Mouse (Mus musculus): ENCODE data around the gene Rassf5. TPM values are rescaled to one million over a fixed set of nuclear protein-coding genes. Genes with fewer than 3 reads are reported as not detected.

Gene Rassf5
- polyA plus RNA-seq (2014; fragmentation: Nextera tagmentation; extraction: Ambion mirVana), result 3.1 and 4.0 TPM in 2 replicates

GRCm38 (mm10) chr1:131245089-131245856 is at the start of gene Rassf5:
TSS of gene Rassf5 (minus strand) at chr1:131245258.
- 2% methylated on average over 29 of the region's 60 CpGs for WGBS
- Histone ChIP-seq H3K27me3 (replicated peaks; ENCODE audit: control insufficient read depth, insufficient read depth, low read length) (peaks cover 43% of the 10 kb centered on the region), H3K4me2 (ENCODE audit: low read depth, low read length) (peak within 1 kb of the TSS; percentile 97), H3K9me3 (ENCODE audit: control insufficient read depth, low read length) (no peaks in the 10 kb centered on the region), H3K9ac (ENCODE audit: low read depth, low read length) (peak within 1 kb of the TSS; percentile 70), H3K27ac (replicated peaks; ENCODE audit: low read depth, low read length) (no peak within 1 kb of the TSS), H3K4me3 (ENCODE audit: low read depth, low read length) (peak within 1 kb of the TSS; percentile 64), H3K4me1 (ENCODE audit: control insufficient read depth, insufficient read depth, low read length) (peaks cover 7% of the 10 kb centered on the region; the same call in 1 of the 2 replicates), H3K36me3 (ENCODE audit: control insufficient read depth, insufficient read depth, low read length) (no peaks in the 10 kb centered on the region)
- DNase-seq (ENCODE audit: low spot score), result no peak
- ATAC-seq (ENCODE audit: low read depth), result peak; percentile 34; the same call in 1 of the 2 replicates

GRCm38 (mm10) chr1:131293922-131294250 is 48.8 kb upstream of the Rassf5 start:
- H3K4me2 ChIP-seq (ENCODE audit: low read depth, low read length), result no peak overlapping the region
- no peaks in the 10 kb centered on the region for H3K27me3 ChIP-seq (replicated peaks; ENCODE audit: control insufficient read depth, insufficient read depth, low read length)
- H3K4me1 ChIP-seq (ENCODE audit: control insufficient read depth, insufficient read depth, low read length), result no peaks in the 10 kb centered on the region
- ATAC-seq (ENCODE audit: low read depth) (0 out of 2 replicates have a peak, but pooled peaks have one; percentile 27), DNase-seq (ENCODE audit: low spot score) (no peak)
- WGBS, result 72% methylated on average over 2 of the region's 2 CpGs
- H3K9ac ChIP-seq (ENCODE audit: low read depth, low read length), result no peak overlapping the region
- H3K27ac ChIP-seq (replicated peaks; ENCODE audit: low read depth, low read length), result no peak overlapping the region; the same call in 1 of the 2 replicates
- peaks cover 75% of the 10 kb centered on the region for H3K36me3 ChIP-seq (ENCODE audit: control insufficient read depth, insufficient read depth, low read length)
- no peaks in the 10 kb centered on the region for H3K9me3 ChIP-seq (ENCODE audit: control insufficient read depth, low read length)
- no peak overlapping the region for H3K4me3 ChIP-seq (ENCODE audit: low read depth, low read length)

- no peaks in the 10 kb centered on the region for H3K27me3 ChIP-seq (replicated peaks; ENCODE audit: control insufficient read depth, insufficient read depth, low read length)
- ATAC-seq (ENCODE audit: low read depth), result 0 out of 2 replicates have a peak, but pooled peaks have one; percentile 20
- peak; percentile 47 for DNase-seq (ENCODE audit: low spot score)
- peak overlapping the region; percentile 8; the same call in 1 of the 2 replicates for H3K27ac ChIP-seq (replicated peaks; ENCODE audit: low read depth, low read length)
- H3K9me3 ChIP-seq (ENCODE audit: control insufficient read depth, low read length), result no peaks in the 10 kb centered on the region
- no peak overlapping the region for H3K4me3 ChIP-seq (ENCODE audit: low read depth, low read length)
- no peaks in the 10 kb centered on the region for H3K4me1 ChIP-seq (ENCODE audit: control insufficient read depth, insufficient read depth, low read length)
- peaks cover 77% of the 10 kb centered on the region for H3K36me3 ChIP-seq (ENCODE audit: control insufficient read depth, insufficient read depth, low read length)
- no peak overlapping the region for H3K9ac ChIP-seq (ENCODE audit: low read depth, low read length)
- H3K4me2 ChIP-seq (ENCODE audit: low read depth, low read length), result no peak overlapping the region
- WGBS, result 73% methylated on average over 4 of the region's 4 CpGs
These were observed 48.3 kb upstream of the Rassf5 start for GRCm38 (mm10) chr1:131293221-131293921.

- no peaks in the 10 kb centered on the region for H3K9me3 ChIP-seq (ENCODE audit: control insufficient read depth, low read length)
- no peak overlapping the region for H3K4me3 ChIP-seq (ENCODE audit: low read depth, low read length)
- no peak overlapping the region for H3K27ac ChIP-seq (replicated peaks; ENCODE audit: low read depth, low read length)
- H3K27me3 ChIP-seq (replicated peaks; ENCODE audit: control insufficient read depth, insufficient read depth, low read length), result no peaks in the 10 kb centered on the region
- no peak overlapping the region for H3K4me2 ChIP-seq (ENCODE audit: low read depth, low read length)
- ATAC-seq (ENCODE audit: low read depth) (no peak), DNase-seq (ENCODE audit: low spot score) (peak; percentile 63)
- no peaks in the 10 kb centered on the region for H3K4me1 ChIP-seq (ENCODE audit: control insufficient read depth, insufficient read depth, low read length)
- H3K9ac ChIP-seq (ENCODE audit: low read depth, low read length), result no peak overlapping the region
- WGBS, result 54% methylated on average over 2 of the region's 2 CpGs
- H3K36me3 ChIP-seq (ENCODE audit: control insufficient read depth, insufficient read depth, low read length), result peaks cover 67% of the 10 kb centered on the region
These were observed 45.6 kb upstream of the Rassf5 start for GRCm38 (mm10) chr1:131290648-131291047.

GRCm38 (mm10) chr1:131288938-131289337 is 43.9 kb upstream of the Rassf5 start:
- Histone ChIP-seq H3K4me2 (ENCODE audit: low read depth, low read length) (no peak overlapping the region), H3K27me3 (replicated peaks; ENCODE audit: control insufficient read depth, insufficient read depth, low read length) (no peaks in the 10 kb centered on the region), H3K4me1 (ENCODE audit: control insufficient read depth, insufficient read depth, low read length) (no peaks in the 10 kb centered on the region), H3K36me3 (ENCODE audit: control insufficient read depth, insufficient read depth, low read length) (peaks cover 54% of the 10 kb centered on the region), H3K4me3 (ENCODE audit: low read depth, low read length) (no peak overlapping the region), H3K9ac (ENCODE audit: low read depth, low read length) (no peak overlapping the region), H3K27ac (replicated peaks; ENCODE audit: low read depth, low read length) (no peak overlapping the region), H3K9me3 (ENCODE audit: control insufficient read depth, low read length) (no peaks in the 10 kb centered on the region)
- ATAC-seq (ENCODE audit: low read depth) (no peak), DNase-seq (ENCODE audit: low spot score) (no peak)
- WGBS, result 86% methylated on average over 6 of the region's 6 CpGs

GRCm38 (mm10) chr1:131287267-131287666 is 42.2 kb upstream of the Rassf5 start:
- DNase-seq (ENCODE audit: low spot score) (no peak), ATAC-seq (ENCODE audit: low read depth) (no peak)
- H3K4me3 ChIP-seq (ENCODE audit: low read depth, low read length), result no peak overlapping the region
- no peak overlapping the region for H3K9ac ChIP-seq (ENCODE audit: low read depth, low read length)
- H3K9me3 ChIP-seq (ENCODE audit: control insufficient read depth, low read length), result no peaks in the 10 kb centered on the region
- no peaks in the 10 kb centered on the region for H3K27me3 ChIP-seq (replicated peaks; ENCODE audit: control insufficient read depth, insufficient read depth, low read length)
- peaks cover 1% of the 10 kb centered on the region; the same call in 1 of the 2 replicates for H3K4me1 ChIP-seq (ENCODE audit: control insufficient read depth, insufficient read depth, low read length)
- no peak overlapping the region for H3K4me2 ChIP-seq (ENCODE audit: low read depth, low read length)
- 74% methylated on average over 2 of the region's 2 CpGs for WGBS
- no peak overlapping the region for H3K27ac ChIP-seq (replicated peaks; ENCODE audit: low read depth, low read length)
- H3K36me3 ChIP-seq (ENCODE audit: control insufficient read depth, insufficient read depth, low read length), result peaks cover 47% of the 10 kb centered on the region

GRCm38 (mm10) chr1:131286803-131287202 is 41.7 kb upstream of the Rassf5 start:
- DNase-seq (ENCODE audit: low spot score) (no peak), ATAC-seq (ENCODE audit: low read depth) (no peak)
- H3K4me1 ChIP-seq (ENCODE audit: control insufficient read depth, insufficient read depth, low read length), result peaks cover 5% of the 10 kb centered on the region; the same call in 1 of the 2 replicates
- no peak overlapping the region for H3K4me2 ChIP-seq (ENCODE audit: low read depth, low read length)
- H3K27me3 ChIP-seq (replicated peaks; ENCODE audit: control insufficient read depth, insufficient read depth, low read length), result no peaks in the 10 kb centered on the region
- H3K36me3 ChIP-seq (ENCODE audit: control insufficient read depth, insufficient read depth, low read length), result peaks cover 42% of the 10 kb centered on the region
- no peaks in the 10 kb centered on the region for H3K9me3 ChIP-seq (ENCODE audit: control insufficient read depth, low read length)
- no peak overlapping the region for H3K4me3 ChIP-seq (ENCODE audit: low read depth, low read length)
- WGBS, result 79% methylated on average over 5 of the region's 5 CpGs
- no peak overlapping the region for H3K9ac ChIP-seq (ENCODE audit: low read depth, low read length)
- H3K27ac ChIP-seq (replicated peaks; ENCODE audit: low read depth, low read length), result no peak overlapping the region

GRCm38 (mm10) chr1:131284616-131285015 is 39.6 kb upstream of the Rassf5 start:
- Histone ChIP-seq H3K4me2 (ENCODE audit: low read depth, low read length) (no peak overlapping the region), H3K36me3 (ENCODE audit: control insufficient read depth, insufficient read depth, low read length) (peaks cover 27% of the 10 kb centered on the region), H3K9ac (ENCODE audit: low read depth, low read length) (no peak overlapping the region), H3K9me3 (ENCODE audit: control insufficient read depth, low read length) (no peaks in the 10 kb centered on the region), H3K27ac (replicated peaks; ENCODE audit: low read depth, low read length) (no peak overlapping the region), H3K27me3 (replicated peaks; ENCODE audit: control insufficient read depth, insufficient read depth, low read length) (no peaks in the 10 kb centered on the region), H3K4me3 (ENCODE audit: low read depth, low read length) (no peak overlapping the region), H3K4me1 (ENCODE audit: control insufficient read depth, insufficient read depth, low read length) (peaks cover 6% of the 10 kb centered on the region; the same call in 1 of the 2 replicates)
- WGBS, result 73% methylated on average over 4 of the region's 4 CpGs
- no peak for ATAC-seq (ENCODE audit: low read depth)
- no peak for DNase-seq (ENCODE audit: low spot score)

All from embryonic facial prominence, embryonic 14.5 days (tissue).